Mouse (Mus musculus) kidney, adult 2 months (tissue): Measurements from ENCODE around the gene Dnah2. TPM values are rescaled to one million over a fixed set of nuclear protein-coding genes. Genes with fewer than 3 reads are reported as not detected.

ENCODE experiments used
- DNase-seq: peaks from one replicate; pipeline ENCODE4 v3.0.0; 2021
- H3K27ac ChIP-seq: fragments of 200-500 bp; 2 replicates; pipeline ENCODE4 v1.5.1; 2012; ENCODE audit warnings: low read depth, low read length, control low read depth, inconsistent platforms; ENCODE audit not compliant: insufficient read depth
- H3K27me3 ChIP-seq: fragments of 200-500 bp; replicated peaks from 2 replicates; pipeline ENCODE4 v1.6.1; 2012; ENCODE audit warnings: mild to moderate bottlenecking, moderate library complexity, low read length, inconsistent platforms; ENCODE audit not compliant: control insufficient read depth, insufficient read depth
- H3K36me3 ChIP-seq: fragments of 200-500 bp; 2 replicates; pipeline ENCODE4 v1.6.1; 2012; ENCODE audit warnings: mild to moderate bottlenecking, moderate library complexity, low read length, inconsistent platforms; ENCODE audit not compliant: control insufficient read depth, insufficient read depth
- H3K4me1 ChIP-seq: fragments of 200-500 bp; 2 replicates; pipeline ENCODE4 v1.6.1; 2011; ENCODE audit warnings: low read length; ENCODE audit not compliant: control insufficient read depth, insufficient read depth
- H3K4me3 ChIP-seq: fragments of 200-500 bp; 2 replicates; pipeline ENCODE4 v1.5.1; 2011; ENCODE audit warnings: mild to moderate bottlenecking, low read depth, low read length, control low read depth; ENCODE audit not compliant: insufficient read depth
- CTCF ChIP-seq: fragments of 200-500 bp; conservative IDR thresholded peaks from 2 replicates; pipeline ENCODE4 v1.5.1; 2011; ENCODE audit warnings: low read depth, mild to moderate bottlenecking, control low read depth, low read length, moderate library complexity, mixed read lengths; ENCODE audit not compliant: insufficient read depth, insufficient read length
- POLR2A ChIP-seq: fragments of 200-500 bp; IDR thresholded peaks from one replicate; pipeline ENCODE4 v1.6.1; 2011; ENCODE audit warnings: low read depth, low read length, control low read depth
- WGBS: fragments of 180-500 bp; shearing (Covaris S2); methylation state at CpG from one replicate; pipeline ENCODE4 v1.1.7; 2018; 5-methylcytosine and 5-hydroxymethylcytosine counted together
- polyA plus RNA-seq: library from polyadenylated mRNA; depleted of rRNA; stranded (reverse); fragments of >200 nt; gene quantifications from 2 replicates; pipeline ENCODE4 v1.2.3, GENCODE M21; 2012

Dnah2 gene
- polyA plus RNA-seq, 1 experiment = 0.50 TPM

- Histone ChIP-seq H3K27ac (no peak overlapping the region), H3K36me3 (no peaks in the 10 kb centered on the region), H3K27me3 (no peaks in the 10 kb centered on the region), H3K4me3 (no peak overlapping the region), H3K4me1 (peaks cover 12% of the 10 kb centered on the region; the same call in 1 of the 2 replicates)
- 48% methylated on average over 10 of the region's 10 CpGs for WGBS
- peak; percentile 84 for DNase-seq
- TF ChIP-seq CTCF = peak; percentile 51
- TF ChIP-seq POLR2A = no peak
Measured at GRCm38 (mm10) chr11:69390400-69391034, 158.4 kb downstream of the Dnah2 start.

- DNase-seq = peak; percentile 78
- Histone ChIP-seq H3K36me3 (no peaks in the 10 kb centered on the region), H3K27me3 (no peaks in the 10 kb centered on the region), H3K4me1 (peaks cover 15% of the 10 kb centered on the region; the same call in 1 of the 2 replicates), H3K4me3 (no peak overlapping the region), H3K27ac (no peak overlapping the region)
- TF ChIP-seq CTCF = no peak
- no peak for TF ChIP-seq POLR2A
- WGBS = 39% methylated on average over 14 of the region's 14 CpGs
Measured at GRCm38 (mm10) chr11:69389531-69390399, 159.1 kb downstream of the Dnah2 start.

GRCm38 (mm10) chr11:69388680-69389079 lies 160.2 kb downstream of the Dnah2 start:
- H3K36me3 ChIP-seq = no peaks in the 10 kb centered on the region
- no peaks in the 10 kb centered on the region for H3K27me3 ChIP-seq
- H3K4me3 ChIP-seq = no peak overlapping the region
- TF ChIP-seq POLR2A (no peak), CTCF (no peak)
- no peak overlapping the region for H3K27ac ChIP-seq
- peaks cover 20% of the 10 kb centered on the region; the same call in 1 of the 2 replicates for H3K4me1 ChIP-seq
- no peak for DNase-seq
- 95% methylated on average over 4 of the region's 4 CpGs for WGBS

GRCm38 (mm10) chr11:69386758-69387157 lies 162.2 kb downstream of the Dnah2 start:
- no peaks in the 10 kb centered on the region for H3K27me3 ChIP-seq
- H3K27ac ChIP-seq = no peak overlapping the region
- no peaks in the 10 kb centered on the region for H3K36me3 ChIP-seq
- WGBS = 77% methylated on average over 7 of the region's 7 CpGs
- peaks cover 31% of the 10 kb centered on the region; the same call in 1 of the 2 replicates for H3K4me1 ChIP-seq
- DNase-seq = no peak
- H3K4me3 ChIP-seq = no peak overlapping the region
- TF ChIP-seq POLR2A = no peak
- no peak for TF ChIP-seq CTCF

- TF ChIP-seq CTCF (no peak), POLR2A (no peak)
- no peaks in the 10 kb centered on the region for H3K36me3 ChIP-seq
- 52% methylated on average over 6 of the region's 6 CpGs for WGBS
- H3K27ac ChIP-seq = peak overlapping the region; percentile 34; the same call in 1 of the 2 replicates
- no peaks in the 10 kb centered on the region for H3K27me3 ChIP-seq
- H3K4me1 ChIP-seq = peaks cover 36% of the 10 kb centered on the region; the same call in 1 of the 2 replicates
- no peak overlapping the region for H3K4me3 ChIP-seq
- DNase-seq = peak; percentile 94
Measured at GRCm38 (mm10) chr11:69384979-69385378, 163.9 kb downstream of the Dnah2 start.

GRCm38 (mm10) chr11:69382478-69383105 lies 166.3 kb downstream of the Dnah2 start:
- Histone ChIP-seq H3K27me3 (no peaks in the 10 kb centered on the region), H3K4me3 (no peak overlapping the region), H3K4me1 (peaks cover 31% of the 10 kb centered on the region; the same call in 1 of the 2 replicates), H3K27ac (no peak overlapping the region; the same call in 1 of the 2 replicates), H3K36me3 (no peaks in the 10 kb centered on the region)
- TF ChIP-seq CTCF (no peak), POLR2A (no peak)
- 44% methylated on average over 10 of the region's 10 CpGs for WGBS
- DNase-seq = no peak

GRCm38 (mm10) chr11:69381356-69381755 lies 167.6 kb downstream of the Dnah2 start:
- Histone ChIP-seq H3K27me3 (no peaks in the 10 kb centered on the region), H3K27ac (no peak overlapping the region), H3K4me1 (peaks cover 34% of the 10 kb centered on the region; the same call in 1 of the 2 replicates), H3K36me3 (no peaks in the 10 kb centered on the region), H3K4me3 (no peak overlapping the region)
- TF ChIP-seq POLR2A = no peak
- TF ChIP-seq CTCF = no peak
- WGBS = 75% methylated on average over 6 of the region's 6 CpGs
- peak; percentile 60 for DNase-seq
